Mouse (Mus musculus): ENCODE data around the gene Usp42. TPM values are rescaled to one million over a fixed set of nuclear protein-coding genes. Genes with fewer than 3 reads are reported as not detected.

The Usp42 gene
- polyA plus RNA-seq, 1 experiment from 2014 or later: 34.7 TPM

DNA sequence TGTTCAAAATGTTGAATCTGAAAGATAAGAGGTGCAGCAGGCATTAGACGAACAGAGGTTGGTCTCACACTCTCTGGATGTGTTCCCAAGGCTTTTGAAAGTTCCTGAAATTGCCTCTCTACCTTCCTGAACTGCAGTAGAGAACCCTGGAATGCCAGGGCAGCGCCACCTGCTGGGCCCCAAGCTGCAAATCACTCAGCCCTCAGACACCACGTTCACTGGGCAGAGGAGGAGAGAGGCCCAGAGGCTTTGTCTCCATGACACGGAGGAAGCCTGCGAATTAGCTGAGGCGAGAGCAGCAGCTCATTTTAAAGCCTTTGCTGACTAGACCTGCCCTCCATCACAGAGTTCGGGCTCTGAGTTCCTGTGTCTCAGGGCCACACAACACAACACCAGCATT lies 20.8 kb downstream of the Usp42 start:
- Histone ChIP-seq H3K36me3 (peaks cover 85% of the 10 kb centered on the region), H3K4me2 (replicated peaks) (no peak overlapping the region), H3K4me3 (no peak overlapping the region), H3K4me1 (peaks cover 5% of the 10 kb centered on the region; the same call in 1 of the 2 replicates), H3K27ac (0 out of 2 replicates have a peak overlapping the region, but pooled peaks have one; percentile 33), H3K27me3 (no peaks in the 10 kb centered on the region), H3K9ac (no peak overlapping the region), H3K9me3 (no peaks in the 10 kb centered on the region)
- 0 out of 2 replicates have a peak, but pooled peaks have one; percentile 58 for ATAC-seq (ENCODE audit: insufficient number of reproducible peaks, insufficient read depth, low FRiP score, low TSS enrichment)
- 13% methylated on average over 7 of the region's 7 CpGs for WGBS

DNA sequence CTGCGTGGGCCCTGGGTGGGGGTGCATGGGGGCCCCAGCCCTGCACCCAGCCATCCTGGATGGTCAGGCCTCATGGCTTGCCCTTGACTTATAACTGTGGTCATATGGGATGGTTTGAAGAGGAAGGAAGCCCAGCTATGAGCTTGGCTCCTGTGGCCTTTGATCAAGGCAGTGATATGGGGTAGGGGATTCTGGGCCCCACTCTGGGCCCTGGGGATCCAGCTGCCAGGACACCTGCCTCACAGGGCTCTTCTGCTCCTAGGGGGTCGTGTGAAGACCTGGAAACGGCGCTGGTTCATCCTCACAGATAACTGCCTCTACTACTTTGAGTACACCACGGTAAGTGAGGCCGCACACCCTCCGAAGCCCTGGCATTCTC lies 25.3 kb downstream of the Usp42 start:
- peaks cover 65% of the 10 kb centered on the region for H3K36me3 ChIP-seq
- 80% methylated on average over 7 of the region's 7 CpGs for WGBS
- ATAC-seq (ENCODE audit: insufficient number of reproducible peaks, insufficient read depth, low FRiP score, low TSS enrichment): no peak

DNA sequence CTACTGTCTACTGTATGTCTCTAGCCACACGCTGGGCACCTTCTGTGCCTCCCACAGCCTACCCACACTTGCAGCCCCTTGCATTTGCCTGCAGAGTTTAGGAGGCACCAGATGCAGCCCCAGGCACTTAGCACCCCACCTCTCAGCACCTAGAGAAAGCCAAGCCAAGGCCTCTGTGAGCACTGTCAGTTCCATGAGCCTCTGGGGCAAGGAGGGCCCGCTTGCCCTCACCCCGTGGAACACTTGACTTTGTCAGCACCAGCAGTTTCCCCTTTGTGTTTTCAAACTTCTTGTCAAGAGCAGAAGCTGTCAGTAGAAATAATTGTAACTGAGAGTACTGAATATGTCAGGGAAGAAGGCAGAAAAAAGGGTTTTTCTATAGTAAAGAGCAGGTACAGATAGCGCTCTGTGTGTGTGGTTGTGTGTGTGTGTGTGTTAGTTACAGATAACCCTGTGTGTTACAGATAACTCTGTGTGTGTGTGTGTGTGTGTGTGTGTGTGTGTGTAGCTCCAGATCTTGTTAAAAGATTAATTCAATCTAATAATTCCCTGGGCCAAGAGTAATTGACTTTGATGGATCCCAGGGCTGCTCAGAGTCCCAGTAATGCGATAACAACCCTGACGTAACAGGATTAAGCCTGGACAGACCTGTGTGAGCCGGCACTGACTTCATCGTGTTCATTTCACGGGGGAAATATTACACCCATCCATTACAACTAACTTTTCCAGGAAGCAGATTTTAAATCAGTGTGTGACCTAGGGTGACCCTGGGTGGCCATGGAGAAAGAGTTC lies 25.9 kb downstream of the Usp42 start:
- Histone ChIP-seq H3K27me3 (no peaks in the 10 kb centered on the region), H3K27ac (no peak overlapping the region; the same call in 1 of the 2 replicates), H3K9ac (peak overlapping the region; percentile 24; the same call in 1 of the 2 replicates), H3K36me3 (peaks cover 66% of the 10 kb centered on the region), H3K9me3 (no peaks in the 10 kb centered on the region), H3K4me1 (peaks cover 15% of the 10 kb centered on the region; the same call in 1 of the 2 replicates), H3K4me2 (replicated peaks) (no peak overlapping the region), H3K4me3 (no peak overlapping the region)
- ATAC-seq (ENCODE audit: insufficient number of reproducible peaks, insufficient read depth, low FRiP score, low TSS enrichment): no peak; the same call in 1 of the 2 replicates
- 55% methylated on average over 9 of the region's 9 CpGs for WGBS

More for the DNA sequence above, 25.3 kb downstream of the Usp42 start:
- Histone ChIP-seq H3K9ac (no peak overlapping the region), H3K27ac (no peak overlapping the region), H3K27me3 (no peaks in the 10 kb centered on the region), H3K4me2 (replicated peaks) (no peak overlapping the region), H3K4me3 (no peak overlapping the region), H3K4me1 (peaks cover 15% of the 10 kb centered on the region; the same call in 1 of the 2 replicates), H3K9me3 (no peaks in the 10 kb centered on the region)

DNA sequence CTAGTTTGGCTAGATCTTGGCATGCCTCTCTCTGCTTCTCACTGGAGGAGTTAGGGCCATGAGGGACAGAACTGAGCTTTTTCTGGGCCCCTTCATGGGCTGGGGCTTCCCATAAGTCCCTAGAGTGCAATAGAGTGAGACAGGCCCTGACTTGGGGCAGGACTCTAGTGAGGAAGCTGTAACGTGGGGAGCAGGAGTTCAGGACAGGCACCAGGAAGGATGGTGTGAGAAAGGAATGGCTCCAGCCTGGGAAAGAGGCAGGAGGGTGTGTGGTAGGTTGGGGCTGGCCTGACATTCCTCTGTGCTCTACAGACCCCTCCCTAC lies 26.5 kb downstream of the Usp42 start:
- no peak for ATAC-seq (ENCODE audit: insufficient number of reproducible peaks, insufficient read depth, low FRiP score, low TSS enrichment)
- peaks cover 65% of the 10 kb centered on the region for H3K36me3 ChIP-seq
- H3K27ac ChIP-seq: no peak overlapping the region

DNA sequence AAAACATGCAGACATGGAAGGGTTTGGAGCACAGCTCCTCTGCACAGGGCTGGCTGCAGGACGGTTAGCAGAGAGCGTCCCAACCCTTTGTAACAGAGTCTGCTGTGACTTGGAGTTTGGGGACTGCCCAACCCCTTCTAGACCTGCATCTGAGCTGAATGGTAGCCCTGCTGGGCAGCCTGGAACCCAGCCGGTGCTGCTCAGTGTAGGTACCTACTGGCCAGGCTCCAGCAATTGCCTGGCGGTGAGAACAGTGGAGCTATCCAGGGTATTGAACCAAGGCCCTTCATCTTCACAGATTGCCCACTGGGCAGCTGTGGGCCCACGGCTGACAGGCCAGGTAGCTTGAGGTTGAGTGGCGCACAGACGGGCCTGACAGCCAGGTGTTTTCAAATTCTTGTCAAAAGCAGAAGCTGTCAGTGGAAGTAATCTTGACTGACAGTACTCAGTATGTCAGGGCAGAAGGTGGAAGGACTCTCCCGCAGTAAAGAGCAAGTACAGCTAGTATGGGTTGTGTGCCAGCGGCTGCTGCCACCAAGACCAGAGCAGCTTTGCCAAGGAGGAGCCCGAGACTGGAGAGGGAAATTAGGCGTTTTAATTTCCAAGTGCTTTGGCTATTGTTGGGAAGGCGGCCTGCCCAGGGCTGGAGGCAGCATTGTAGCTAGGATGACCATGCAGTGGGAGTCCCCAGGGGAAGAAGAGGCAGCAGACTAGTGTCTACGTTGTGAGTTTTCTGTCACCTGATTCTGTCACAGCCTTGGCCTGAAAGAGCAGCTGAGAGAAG lies 27.0 kb downstream of the Usp42 start:
- Histone ChIP-seq H3K27ac (no peak overlapping the region), H3K9me3 (no peaks in the 10 kb centered on the region), H3K4me2 (replicated peaks) (no peak overlapping the region), H3K4me3 (no peak overlapping the region), H3K27me3 (no peaks in the 10 kb centered on the region), H3K4me1 (peaks cover 15% of the 10 kb centered on the region; the same call in 1 of the 2 replicates), H3K9ac (no peak overlapping the region), H3K36me3 (peaks cover 70% of the 10 kb centered on the region)
- 73% methylated on average over 13 of the region's 13 CpGs for WGBS
- no peak for ATAC-seq (ENCODE audit: insufficient number of reproducible peaks, insufficient read depth, low FRiP score, low TSS enrichment)

More for the DNA sequence above, 26.5 kb downstream of the Usp42 start:
- Histone ChIP-seq H3K4me1 (peaks cover 15% of the 10 kb centered on the region; the same call in 1 of the 2 replicates), H3K9ac (no peak overlapping the region), H3K27me3 (no peaks in the 10 kb centered on the region), H3K4me2 (replicated peaks) (no peak overlapping the region), H3K9me3 (no peaks in the 10 kb centered on the region), H3K4me3 (no peak overlapping the region)
- WGBS: 75% methylated on average over 1 of the region's 1 CpGs

DNA sequence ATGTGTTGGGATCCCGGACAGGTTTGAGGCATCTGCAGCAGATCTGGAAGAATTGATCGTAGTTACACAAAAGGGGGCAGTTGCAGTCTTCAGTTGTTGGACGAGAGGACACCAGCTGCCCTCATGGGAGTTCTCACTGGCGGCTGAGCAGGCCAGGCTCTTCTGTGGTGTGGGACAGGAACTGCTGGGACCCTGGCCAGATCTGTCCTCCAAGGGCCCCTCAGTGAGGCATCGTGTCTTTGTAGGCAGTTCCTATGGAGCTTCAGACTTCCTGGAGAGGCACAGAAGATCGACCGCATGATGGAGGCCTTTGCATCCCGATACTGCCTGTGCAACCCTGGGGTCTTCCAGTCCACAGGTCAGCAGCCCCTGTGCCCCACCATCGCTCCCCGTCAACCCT lies 31.0 kb downstream of the Usp42 start:
- H3K27me3 ChIP-seq: no peaks in the 10 kb centered on the region
- ATAC-seq (ENCODE audit: insufficient number of reproducible peaks, insufficient read depth, low FRiP score, low TSS enrichment): no peak
- H3K36me3 ChIP-seq: peaks cover 60% of the 10 kb centered on the region
- H3K9me3 ChIP-seq: no peaks in the 10 kb centered on the region
- no peak overlapping the region for H3K27ac ChIP-seq
- peaks cover 8% of the 10 kb centered on the region; the same call in 1 of the 2 replicates for H3K4me1 ChIP-seq
- no peak overlapping the region for H3K9ac ChIP-seq
- 90% methylated on average over 10 of the region's 10 CpGs for WGBS
- no peak overlapping the region for H3K4me3 ChIP-seq
- H3K4me2 ChIP-seq (replicated peaks): no peak overlapping the region

DNA sequence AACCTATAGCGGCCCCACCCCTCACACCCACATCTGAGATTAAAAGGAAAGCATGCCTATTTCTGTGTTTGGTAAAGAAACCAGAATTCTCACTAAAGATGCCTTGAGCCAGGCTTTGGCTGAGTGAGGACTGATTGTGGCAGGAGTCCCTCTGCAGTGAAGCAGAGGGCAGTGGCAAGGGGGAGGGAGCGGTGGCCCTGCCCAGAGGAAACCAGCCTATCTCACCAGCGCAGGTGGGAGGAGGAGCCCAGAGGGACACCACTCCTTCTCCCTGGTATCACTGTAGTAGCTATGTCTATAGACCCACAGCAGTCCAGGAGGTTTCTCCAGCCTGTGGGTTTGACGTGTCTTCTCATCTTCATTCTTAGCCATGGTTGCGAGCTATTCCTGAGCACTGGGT lies 31.8 kb downstream of the Usp42 start:
- Histone ChIP-seq H3K4me3 (no peak overlapping the region), H3K36me3 (peaks cover 57% of the 10 kb centered on the region), H3K9ac (no peak overlapping the region), H3K4me1 (no peaks in the 10 kb centered on the region), H3K27me3 (no peaks in the 10 kb centered on the region), H3K4me2 (replicated peaks) (no peak overlapping the region), H3K9me3 (no peaks in the 10 kb centered on the region), H3K27ac (no peak overlapping the region)
- no peak for ATAC-seq (ENCODE audit: insufficient number of reproducible peaks, insufficient read depth, low FRiP score, low TSS enrichment)
- WGBS: 92% methylated on average over 5 of the region's 5 CpGs

DNA sequence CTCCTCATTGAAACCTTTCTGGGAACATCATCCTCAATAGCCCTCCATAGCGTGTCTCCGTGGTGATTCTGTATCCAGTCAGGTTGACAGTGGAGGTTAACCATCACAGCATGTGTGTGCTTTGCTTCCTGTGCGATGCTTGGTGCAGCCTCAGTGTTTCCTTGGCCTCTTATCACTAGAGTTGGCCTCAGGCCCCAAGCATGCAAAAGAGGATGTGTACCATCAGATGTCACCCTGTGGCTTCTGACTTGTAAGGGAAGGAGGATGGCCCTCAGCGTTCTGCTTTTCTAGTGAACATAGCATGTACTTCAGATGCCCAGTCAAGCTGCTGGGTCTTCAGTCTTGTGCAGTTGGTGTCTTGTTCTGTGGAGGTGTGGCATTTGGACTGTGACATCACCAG lies 33.6 kb downstream of the Usp42 start:
- Histone ChIP-seq H3K9me3 (no peaks in the 10 kb centered on the region), H3K9ac (no peak overlapping the region), H3K4me1 (no peaks in the 10 kb centered on the region), H3K27ac (no peak overlapping the region), H3K4me3 (no peak overlapping the region), H3K36me3 (peaks cover 59% of the 10 kb centered on the region), H3K27me3 (no peaks in the 10 kb centered on the region), H3K4me2 (replicated peaks) (no peak overlapping the region)
- WGBS: 93% methylated on average over 4 of the region's 4 CpGs
- no peak for ATAC-seq (ENCODE audit: insufficient number of reproducible peaks, insufficient read depth, low FRiP score, low TSS enrichment)

DNA sequence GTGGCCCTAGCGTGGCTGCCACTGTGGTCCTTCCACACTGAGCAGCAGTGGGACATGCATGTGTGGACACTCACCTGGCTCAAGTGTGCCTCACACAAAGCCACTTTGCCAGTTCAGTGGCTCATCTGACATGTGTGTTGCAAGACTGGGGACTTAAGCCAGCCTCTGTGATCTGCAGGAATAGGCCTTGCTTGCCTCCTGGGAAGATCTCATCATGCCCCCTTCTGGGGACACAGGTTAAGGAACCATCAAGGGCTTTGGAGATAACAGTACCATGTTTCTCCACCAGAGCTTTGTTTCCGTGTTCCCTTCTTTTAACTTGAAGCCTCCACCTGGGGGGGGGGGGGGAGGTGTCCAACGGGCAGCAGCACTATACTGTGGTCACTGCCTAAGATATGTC lies 35.8 kb downstream of the Usp42 start:
- 73% methylated on average over 3 of the region's 3 CpGs for WGBS
- H3K36me3 ChIP-seq: peaks cover 46% of the 10 kb centered on the region

DNA sequence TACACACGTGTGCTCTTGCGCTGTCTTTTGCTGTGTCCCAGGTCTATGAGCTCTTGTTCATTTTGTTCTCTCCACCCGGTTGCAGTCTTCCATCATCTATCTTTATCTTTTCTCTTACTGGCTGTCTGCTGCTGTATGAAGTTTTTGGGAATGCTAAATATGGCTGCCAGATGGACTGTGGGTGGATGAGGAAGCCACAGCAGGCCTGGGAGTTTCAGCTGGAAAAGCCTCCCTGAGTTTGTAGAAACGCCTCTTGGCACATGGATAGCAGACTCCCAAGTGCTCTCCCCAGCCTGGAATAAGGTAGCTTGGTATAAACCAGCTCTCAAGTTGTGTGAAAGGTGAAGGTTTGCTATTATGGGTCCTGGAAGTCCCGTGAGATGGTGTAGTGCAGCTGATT lies 41.2 kb downstream of the Usp42 start:
- Histone ChIP-seq H3K27me3 (no peaks in the 10 kb centered on the region), H3K9ac (no peak overlapping the region), H3K36me3 (peaks cover 31% of the 10 kb centered on the region), H3K4me1 (no peaks in the 10 kb centered on the region), H3K27ac (no peak overlapping the region), H3K4me2 (replicated peaks) (no peak overlapping the region), H3K4me3 (no peak overlapping the region), H3K9me3 (no peaks in the 10 kb centered on the region)
- WGBS: 88% methylated on average over 5 of the region's 5 CpGs
- ATAC-seq (ENCODE audit: insufficient number of reproducible peaks, insufficient read depth, low FRiP score, low TSS enrichment): no peak

More for the DNA sequence above, 35.8 kb downstream of the Usp42 start:
- Histone ChIP-seq H3K4me1 (no peaks in the 10 kb centered on the region), H3K27me3 (no peaks in the 10 kb centered on the region), H3K4me2 (replicated peaks) (no peak overlapping the region), H3K9me3 (no peaks in the 10 kb centered on the region), H3K9ac (no peak overlapping the region), H3K27ac (no peak overlapping the region), H3K4me3 (no peak overlapping the region)
- ATAC-seq (ENCODE audit: insufficient number of reproducible peaks, insufficient read depth, low FRiP score, low TSS enrichment): no peak

DNA sequence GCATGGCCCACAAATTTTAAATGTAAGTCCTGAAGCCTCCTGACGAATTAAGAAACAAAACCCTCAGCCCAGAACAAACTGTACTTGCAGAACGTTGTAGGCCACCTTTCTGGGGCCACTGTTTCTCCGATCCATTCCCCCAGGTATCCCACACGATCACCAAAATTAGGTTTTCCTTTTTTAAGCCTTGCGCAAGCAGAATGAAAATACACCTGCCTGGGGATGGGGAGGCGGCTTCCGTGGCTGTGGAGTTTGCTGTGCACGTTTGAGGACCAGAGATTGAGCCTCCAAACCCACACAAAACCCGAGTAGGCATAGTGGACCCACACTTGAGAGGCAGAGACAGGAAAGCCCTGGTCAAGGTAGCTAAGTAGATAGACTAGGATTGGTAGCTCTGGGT lies 41.7 kb downstream of the Usp42 start:
- peaks cover 31% of the 10 kb centered on the region for H3K36me3 ChIP-seq
- WGBS: 89% methylated on average over 9 of the region's 9 CpGs

DNA sequence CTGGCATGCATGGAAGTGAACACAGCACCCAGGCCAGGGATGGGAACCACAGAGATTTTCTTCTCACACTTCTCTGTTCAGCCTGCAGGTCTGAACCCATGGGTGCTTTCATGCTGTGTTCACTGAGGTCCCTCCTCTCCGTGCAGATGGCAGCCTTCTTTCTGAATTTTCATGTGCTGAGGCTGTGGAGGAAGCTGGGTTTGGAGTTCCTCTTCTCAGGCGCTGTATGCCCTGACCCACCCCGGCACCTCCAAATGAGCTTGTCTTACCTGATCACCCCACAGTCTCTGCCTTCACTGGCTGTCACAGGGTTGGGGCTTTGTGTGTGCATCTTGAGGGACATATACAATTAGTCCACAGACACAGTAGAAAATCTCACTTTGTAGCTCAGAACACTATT lies 44.5 kb downstream of the Usp42 start:
- no peak overlapping the region for H3K27ac ChIP-seq
- H3K27me3 ChIP-seq: no peaks in the 10 kb centered on the region
- peaks cover 9% of the 10 kb centered on the region for H3K4me1 ChIP-seq
- WGBS: 99% methylated on average over 3 of the region's 3 CpGs
- H3K36me3 ChIP-seq: peaks cover 17% of the 10 kb centered on the region
- no peak overlapping the region for H3K9ac ChIP-seq
- H3K4me3 ChIP-seq: no peak overlapping the region
- no peaks in the 10 kb centered on the region for H3K9me3 ChIP-seq
- no peak for ATAC-seq (ENCODE audit: insufficient number of reproducible peaks, insufficient read depth, low FRiP score, low TSS enrichment)
- no peak overlapping the region for H3K4me2 ChIP-seq (replicated peaks)

More for the DNA sequence above, 41.7 kb downstream of the Usp42 start:
- H3K4me2 ChIP-seq (replicated peaks): no peak overlapping the region
- H3K9me3 ChIP-seq: no peaks in the 10 kb centered on the region
- ATAC-seq (ENCODE audit: insufficient number of reproducible peaks, insufficient read depth, low FRiP score, low TSS enrichment): no peak
- no peak overlapping the region for H3K4me3 ChIP-seq
- H3K4me1 ChIP-seq: no peaks in the 10 kb centered on the region
- H3K27me3 ChIP-seq: no peaks in the 10 kb centered on the region
- H3K27ac ChIP-seq: no peak overlapping the region
- H3K9ac ChIP-seq: no peak overlapping the region
